Mouse (Mus musculus): ENCODE results near the gene Sox4. TPM values are rescaled to one million over a fixed set of nuclear protein-coding genes. Genes with fewer than 3 reads are reported as not detected.

The Sox4 gene
- polyA plus RNA-seq, 1 experiment from 2014 or later: 224 TPM

GRCm38 (mm10) chr13:28958211-28959067 is 4.9 kb upstream of the Sox4 start:
- no peaks in the 10 kb centered on the region for H3K9me3 ChIP-seq (ENCODE audit: control insufficient read depth, low read length)
- peak; percentile 51 for ATAC-seq
- under 1% methylated on average over 52 of the region's 54 CpGs for WGBS

GRCm38 (mm10) chr13:28957765-28958164 is 4.3 kb upstream of the Sox4 start:
- WGBS: 2% methylated on average over 16 of the region's 16 CpGs
- H3K27me3 ChIP-seq (replicated peaks; ENCODE audit: control insufficient read depth, insufficient read depth, low read length): no peaks in the 10 kb centered on the region
- H3K4me2 ChIP-seq (ENCODE audit: low read length): peak overlapping the region; percentile 96
- H3K9ac ChIP-seq (replicated peaks; ENCODE audit: low read depth, low read length): peak overlapping the region; percentile 93
- peak overlapping the region; percentile 99 for H3K27ac ChIP-seq (ENCODE audit: low read length)
- ATAC-seq: peak; percentile 41
- H3K36me3 ChIP-seq (ENCODE audit: control insufficient read depth, insufficient read depth): no peaks in the 10 kb centered on the region
- peak overlapping the region; percentile 69 for H3K4me3 ChIP-seq (replicated peaks; ENCODE audit: low read length)
- H3K4me1 ChIP-seq (replicated peaks; ENCODE audit: control insufficient read depth, insufficient read depth, low read length): peaks cover 19% of the 10 kb centered on the region
- no peaks in the 10 kb centered on the region for H3K9me3 ChIP-seq (ENCODE audit: control insufficient read depth, low read length)

More at GRCm38 (mm10) chr13:28958211-28959067, 4.9 kb upstream of the Sox4 start:
- H3K4me1 ChIP-seq (replicated peaks; ENCODE audit: control insufficient read depth, insufficient read depth, low read length): peaks cover 19% of the 10 kb centered on the region
- no peaks in the 10 kb centered on the region for H3K36me3 ChIP-seq (ENCODE audit: control insufficient read depth, insufficient read depth)
- H3K4me3 ChIP-seq (replicated peaks; ENCODE audit: low read length): peak overlapping the region; percentile 69
- H3K27ac ChIP-seq (ENCODE audit: low read length): peak overlapping the region; percentile 99
- H3K27me3 ChIP-seq (replicated peaks; ENCODE audit: control insufficient read depth, insufficient read depth, low read length): no peaks in the 10 kb centered on the region
- peak overlapping the region; percentile 96 for H3K4me2 ChIP-seq (ENCODE audit: low read length)
- peak overlapping the region; percentile 93 for H3K9ac ChIP-seq (replicated peaks; ENCODE audit: low read depth, low read length)

DNA sequence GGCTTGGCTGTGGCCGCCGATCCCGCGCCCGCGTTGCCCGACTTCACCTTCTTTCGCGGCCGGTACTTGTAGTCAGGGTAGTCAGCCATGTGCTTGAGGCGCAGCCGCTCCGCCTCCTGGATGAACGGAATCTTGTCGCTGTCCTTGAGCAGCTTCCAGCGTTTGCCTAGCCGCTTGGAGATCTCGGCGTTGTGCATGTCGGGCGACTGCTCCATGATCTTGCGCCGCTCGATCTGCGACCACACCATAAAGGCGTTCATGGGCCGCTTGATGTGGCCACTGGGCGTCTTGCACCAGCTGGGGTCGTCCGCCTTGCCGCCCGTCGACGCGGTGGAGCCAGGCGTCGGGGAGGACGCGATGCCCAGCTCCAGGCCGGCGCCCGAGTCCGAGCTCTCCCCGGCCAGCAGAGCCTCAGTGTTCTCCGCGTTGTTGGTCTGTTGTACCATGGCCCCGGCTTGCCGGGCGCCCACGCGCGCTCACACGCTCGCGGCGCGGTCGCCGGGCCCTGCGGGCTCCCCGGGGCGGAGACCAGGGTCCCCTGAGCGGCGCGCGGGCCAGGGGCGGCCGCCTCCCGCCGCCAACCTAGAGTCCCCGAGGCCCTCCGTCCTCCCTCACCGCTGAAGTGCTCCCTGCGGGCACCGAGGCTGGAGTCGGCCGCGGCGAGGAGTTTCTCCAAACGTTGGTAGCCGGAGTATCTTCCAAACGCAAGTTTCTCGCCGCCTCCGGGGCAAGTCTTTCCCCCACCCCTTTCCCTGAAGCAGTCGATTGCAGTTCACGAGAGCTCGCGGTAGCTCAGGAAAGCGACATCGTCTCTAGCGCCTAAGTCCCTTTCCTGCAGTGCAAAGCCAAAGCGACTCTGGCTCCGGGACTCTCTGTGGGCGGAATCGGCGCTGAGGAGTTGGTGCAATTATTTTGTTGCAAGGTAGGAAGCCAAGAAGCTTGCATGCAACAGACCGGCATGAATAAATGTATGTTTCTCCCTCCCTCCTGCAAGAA is 639 bp downstream of the Sox4 start:
- H3K27ac ChIP-seq (ENCODE audit: low read length): peak overlapping the region; percentile 100
- peak overlapping the region; percentile 97 for H3K4me3 ChIP-seq (replicated peaks; ENCODE audit: low read length)
- under 1% methylated on average over 98 of the region's 98 CpGs for WGBS
- no peaks in the 10 kb centered on the region for H3K9me3 ChIP-seq (ENCODE audit: control insufficient read depth, low read length)
- no peaks in the 10 kb centered on the region for H3K27me3 ChIP-seq (replicated peaks; ENCODE audit: control insufficient read depth, insufficient read depth, low read length)
- ATAC-seq: peak; percentile 59
- H3K4me2 ChIP-seq (ENCODE audit: low read length): peak overlapping the region; percentile 41
- peak overlapping the region; percentile 100 for H3K9ac ChIP-seq (replicated peaks; ENCODE audit: low read depth, low read length)
- 0 out of 2 replicates have a peak, but pooled peaks cover under 1% of the 10 kb centered on the region for H3K36me3 ChIP-seq (ENCODE audit: control insufficient read depth, insufficient read depth)
- peaks cover 15% of the 10 kb centered on the region for H3K4me1 ChIP-seq (replicated peaks; ENCODE audit: control insufficient read depth, insufficient read depth, low read length)

- WGBS: under 1% methylated on average over 81 of the region's 92 CpGs
- H3K9ac ChIP-seq (replicated peaks; ENCODE audit: low read depth, low read length): peak overlapping the region; percentile 100
- no peaks in the 10 kb centered on the region for H3K9me3 ChIP-seq (ENCODE audit: control insufficient read depth, low read length)
- peaks cover 15% of the 10 kb centered on the region for H3K4me1 ChIP-seq (replicated peaks; ENCODE audit: control insufficient read depth, insufficient read depth, low read length)
- 0 out of 2 replicates have a peak, but pooled peaks cover 2% of the 10 kb centered on the region for H3K36me3 ChIP-seq (ENCODE audit: control insufficient read depth, insufficient read depth)
- H3K27ac ChIP-seq (ENCODE audit: low read length): peak overlapping the region; percentile 100
- H3K4me3 ChIP-seq (replicated peaks; ENCODE audit: low read length): peak overlapping the region; percentile 97
- ATAC-seq: no peak
- H3K4me2 ChIP-seq (ENCODE audit: low read length): peak overlapping the region; percentile 8
- H3K27me3 ChIP-seq (replicated peaks; ENCODE audit: control insufficient read depth, insufficient read depth, low read length): no peaks in the 10 kb centered on the region
Measured at GRCm38 (mm10) chr13:28951691-28952575, 1.6 kb downstream of the Sox4 start.

GRCm38 (mm10) chr13:28950623-28951491 is 2.7 kb downstream of the Sox4 start:
- Histone ChIP-seq H3K4me1 (replicated peaks; ENCODE audit: control insufficient read depth, insufficient read depth, low read length) (peaks cover 21% of the 10 kb centered on the region), H3K9ac (replicated peaks; ENCODE audit: low read depth, low read length) (peak overlapping the region; percentile 100), H3K9me3 (ENCODE audit: control insufficient read depth, low read length) (no peaks in the 10 kb centered on the region), H3K27ac (ENCODE audit: low read length) (peak overlapping the region; percentile 100), H3K4me2 (ENCODE audit: low read length) (peak overlapping the region; percentile 20), H3K36me3 (ENCODE audit: control insufficient read depth, insufficient read depth) (0 out of 2 replicates have a peak, but pooled peaks cover 2% of the 10 kb centered on the region), H3K4me3 (replicated peaks; ENCODE audit: low read length) (peak overlapping the region; percentile 97), H3K27me3 (replicated peaks; ENCODE audit: control insufficient read depth, insufficient read depth, low read length) (no peaks in the 10 kb centered on the region)
- ATAC-seq: no peak
- under 1% methylated on average over 32 of the region's 32 CpGs for WGBS

DNA sequence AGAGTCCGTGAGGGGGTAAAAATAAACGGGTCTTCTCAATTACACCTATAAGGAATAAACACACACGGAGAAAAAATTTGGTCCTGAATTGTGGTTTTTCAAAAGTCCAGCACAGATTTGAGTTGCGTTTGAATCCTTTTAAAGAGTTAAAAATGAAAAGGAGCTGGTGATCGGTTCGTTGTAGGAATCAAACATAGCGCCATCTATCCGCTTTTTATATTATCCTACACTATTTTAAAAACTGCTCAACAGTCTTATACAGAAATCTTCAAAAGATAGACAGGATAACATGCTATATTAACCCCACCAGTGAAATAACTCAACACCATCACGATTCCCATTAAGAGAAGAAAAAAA is 3.3 kb downstream of the Sox4 start:
- no peaks in the 10 kb centered on the region for H3K9me3 ChIP-seq (ENCODE audit: control insufficient read depth, low read length)
- 0 out of 2 replicates have a peak, but pooled peaks cover 2% of the 10 kb centered on the region for H3K36me3 ChIP-seq (ENCODE audit: control insufficient read depth, insufficient read depth)
- H3K27me3 ChIP-seq (replicated peaks; ENCODE audit: control insufficient read depth, insufficient read depth, low read length): no peaks in the 10 kb centered on the region
- peak overlapping the region; percentile 100 for H3K9ac ChIP-seq (replicated peaks; ENCODE audit: low read depth, low read length)
- H3K27ac ChIP-seq (ENCODE audit: low read length): peak overlapping the region; percentile 100
- H3K4me2 ChIP-seq (ENCODE audit: low read length): peak overlapping the region; percentile 20; the same call in 1 of the 2 replicates
- ATAC-seq: no peak
- H3K4me1 ChIP-seq (replicated peaks; ENCODE audit: control insufficient read depth, insufficient read depth, low read length): peaks cover 21% of the 10 kb centered on the region
- H3K4me3 ChIP-seq (replicated peaks; ENCODE audit: low read length): peak overlapping the region; percentile 97
- WGBS: under 1% methylated on average over 9 of the region's 9 CpGs

DNA sequence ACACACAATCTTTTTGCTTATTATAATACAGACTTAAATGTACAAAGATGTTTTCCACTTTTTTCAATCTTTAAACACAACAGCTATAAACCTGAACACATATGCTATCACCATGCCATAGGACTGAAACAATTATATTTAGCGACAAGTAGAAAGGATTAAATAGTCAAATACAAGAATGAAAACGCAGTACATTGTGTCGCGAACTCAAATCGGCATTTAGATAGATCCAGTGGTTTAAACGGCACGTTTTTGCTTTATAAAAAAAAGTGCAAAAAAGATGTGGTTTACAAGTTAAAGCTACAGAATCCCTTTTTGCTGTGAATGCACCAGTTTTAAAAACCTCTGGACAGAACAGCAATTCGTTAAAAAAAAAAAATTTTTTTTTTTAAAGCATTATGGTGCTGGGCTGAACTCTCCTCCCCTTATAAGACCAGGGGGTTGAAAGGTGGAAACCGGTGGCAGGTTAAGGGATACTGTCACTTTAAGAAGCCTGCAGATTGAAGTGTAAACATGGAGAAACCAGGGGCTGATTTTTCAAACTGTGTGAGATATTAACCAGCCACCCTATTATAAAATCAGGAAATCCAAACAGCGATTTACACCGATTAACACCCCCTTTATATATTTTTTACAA is 4.1 kb downstream of the Sox4 start:
- H3K4me2 ChIP-seq (ENCODE audit: low read length): peak overlapping the region; percentile 45
- H3K9ac ChIP-seq (replicated peaks; ENCODE audit: low read depth, low read length): peak overlapping the region; percentile 71
- WGBS: under 1% methylated on average over 11 of the region's 11 CpGs
- H3K4me3 ChIP-seq (replicated peaks; ENCODE audit: low read length): peak overlapping the region; percentile 74
- H3K9me3 ChIP-seq (ENCODE audit: control insufficient read depth, low read length): no peaks in the 10 kb centered on the region
- H3K4me1 ChIP-seq (replicated peaks; ENCODE audit: control insufficient read depth, insufficient read depth, low read length): peaks cover 18% of the 10 kb centered on the region
- peak overlapping the region; percentile 85 for H3K27ac ChIP-seq (ENCODE audit: low read length)
- 0 out of 2 replicates have a peak, but pooled peaks cover 2% of the 10 kb centered on the region for H3K36me3 ChIP-seq (ENCODE audit: control insufficient read depth, insufficient read depth)
- ATAC-seq: no peak
- H3K27me3 ChIP-seq (replicated peaks; ENCODE audit: control insufficient read depth, insufficient read depth, low read length): no peaks in the 10 kb centered on the region

All from forebrain, embryonic 16.5 days (tissue).